Comparison of ENCODE assay signal across 8 mouse cellular contexts in the genomic region with DNA sequence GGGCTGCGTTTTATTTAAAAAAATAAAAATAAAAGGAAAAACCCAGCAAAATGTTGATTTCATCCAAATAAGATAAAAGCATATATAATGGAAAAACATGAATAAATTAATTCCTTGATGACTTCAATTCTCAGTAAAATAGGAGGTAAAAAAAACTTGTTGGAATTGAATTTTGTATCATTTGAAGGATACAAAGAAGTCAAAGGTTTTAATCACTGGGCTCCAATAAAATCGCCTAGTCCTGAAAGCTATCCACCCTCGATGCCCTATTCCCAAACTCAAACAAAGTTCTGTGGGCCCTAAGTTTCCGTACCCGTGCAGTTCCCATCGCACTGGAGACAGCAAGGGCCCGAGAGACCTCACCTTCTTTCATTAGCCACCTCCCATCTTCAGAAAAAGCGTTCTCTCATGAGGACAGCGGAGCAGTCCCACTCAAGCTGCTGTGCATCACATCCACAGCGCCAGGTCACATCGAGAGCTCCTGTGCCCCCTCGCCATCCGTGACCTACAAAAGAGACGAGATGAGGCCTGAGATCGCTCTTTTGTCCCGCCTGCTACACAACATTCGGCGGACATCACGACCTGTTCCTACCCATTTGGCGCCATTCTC. TPM values are rescaled to one million over a fixed set of nuclear protein-coding genes. Genes with fewer than 3 reads are reported as not detected.
DNase-seq lines count a peak whose midpoint lies in the region; ATAC-seq and TF ChIP-seq lines count a peak whose summit lies in the region.

No protein-coding gene starts in this region.

- peak overlapping the region; percentile 77 for H3K9ac ChIP-seq in lung, embryonic 15.5 days
- H3K9ac ChIP-seq in embryonic facial prominence, embryonic 11.5 days (replicated peaks; ENCODE audit: low read length): peak overlapping the region; percentile 96
- H3K9ac ChIP-seq in intestine, embryonic 14.5 days (ENCODE audit: low read length): peak overlapping the region; percentile 98

- peaks cover 54% of the 10 kb centered on the region for H3K79me2 ChIP-seq in myocyte (ENCODE audit: control insufficient read depth, insufficient read depth)

- ATAC-seq in lung, embryonic 15.5 days (ENCODE audit: borderline replicate concordance, extremely low read depth, low FRiP score, low TSS enrichment): peak; percentile 49
- peak; percentile 17; the same call in 1 of the 2 replicates for ATAC-seq in embryonic facial prominence, embryonic 11.5 days (replicated peaks; ENCODE audit: insufficient number of reproducible peaks, low FRiP score, low TSS enrichment, low read depth)
- ATAC-seq in intestine, embryonic 14.5 days (replicated peaks; ENCODE audit: low FRiP score, low TSS enrichment, low read depth): peak; percentile 69

- no peak for TF ChIP-seq POLR2A in myocyte (IDR thresholded peaks at IDR 0.05; ENCODE audit: insufficient read length, low read depth)

- H3K27ac ChIP-seq in lung, embryonic 15.5 days: peak overlapping the region; percentile 91
- peak overlapping the region; percentile 81 for H3K27ac ChIP-seq in embryonic facial prominence, embryonic 11.5 days (replicated peaks; ENCODE audit: low read depth, low read length)
- H3K27ac ChIP-seq in intestine, embryonic 14.5 days (ENCODE audit: low read depth): peak overlapping the region; percentile 95

- H3K27me3 ChIP-seq in lung, embryonic 15.5 days: no peaks in the 10 kb centered on the region
- H3K27me3 ChIP-seq in embryonic facial prominence, embryonic 11.5 days (ENCODE audit: control insufficient read depth, insufficient read depth, low read length): no peaks in the 10 kb centered on the region
- H3K27me3 ChIP-seq in intestine, embryonic 14.5 days (replicated peaks; ENCODE audit: control insufficient read depth, insufficient read depth, low read length): no peaks in the 10 kb centered on the region
- no peaks in the 10 kb centered on the region for H3K27me3 ChIP-seq in myocyte (ENCODE audit: control insufficient read depth, insufficient read depth, insufficient read length)

- H3ac ChIP-seq in myocyte (ENCODE audit: control insufficient read depth, insufficient read length): peak overlapping the region; percentile 56

- H3K36me3 ChIP-seq in lung, embryonic 15.5 days: peaks cover 29% of the 10 kb centered on the region
- H3K36me3 ChIP-seq in embryonic facial prominence, embryonic 11.5 days (replicated peaks; ENCODE audit: control insufficient read depth, insufficient read depth, low read depth, low read length): peaks cover 2% of the 10 kb centered on the region; the same call in 1 of the 2 replicates
- H3K36me3 ChIP-seq in intestine, embryonic 14.5 days (ENCODE audit: control insufficient read depth, insufficient read depth, low read length): peaks cover 44% of the 10 kb centered on the region
- peaks cover 37% of the 10 kb centered on the region for H3K36me3 ChIP-seq in myocyte (ENCODE audit: control insufficient read depth, insufficient read depth)

- under 1% methylated on average over 20 of the region's 20 CpGs for WGBS in lung, embryonic 15.5 days
- WGBS in embryonic facial prominence, embryonic 11.5 days: under 1% methylated on average over 20 of the region's 20 CpGs
- WGBS in intestine, embryonic 14.5 days: under 1% methylated on average over 20 of the region's 20 CpGs

- no peaks in the 10 kb centered on the region for H3K9me3 ChIP-seq in lung, embryonic 15.5 days
- H3K9me3 ChIP-seq in embryonic facial prominence, embryonic 11.5 days (replicated peaks; ENCODE audit: control insufficient read depth, low read length): no peaks in the 10 kb centered on the region
- H3K9me3 ChIP-seq in intestine, embryonic 14.5 days (ENCODE audit: control insufficient read depth, low read length): no peaks in the 10 kb centered on the region

- peaks cover 48% of the 10 kb centered on the region for H3K4me1 ChIP-seq in lung, embryonic 15.5 days
- H3K4me1 ChIP-seq in embryonic facial prominence, embryonic 11.5 days (ENCODE audit: control insufficient read depth, insufficient read depth, low read length): no peaks in the 10 kb centered on the region
- peaks cover 36% of the 10 kb centered on the region for H3K4me1 ChIP-seq in intestine, embryonic 14.5 days (replicated peaks; ENCODE audit: control insufficient read depth, insufficient read depth, low read length)

- H3K4me2 ChIP-seq in lung, embryonic 15.5 days: peak overlapping the region; percentile 86
- H3K4me2 ChIP-seq in embryonic facial prominence, embryonic 11.5 days (ENCODE audit: low read depth, low read length): peak overlapping the region; percentile 81
- H3K4me2 ChIP-seq in intestine, embryonic 14.5 days (ENCODE audit: low read length): peak overlapping the region; percentile 96
- peak overlapping the region; percentile 96 for H3K4me2 ChIP-seq in myocyte (ENCODE audit: low read depth)

- H3K4me3 ChIP-seq in lung, embryonic 15.5 days: peak overlapping the region; percentile 84
- H3K4me3 ChIP-seq in embryonic facial prominence, embryonic 11.5 days (ENCODE audit: low read depth, low read length): peak overlapping the region; percentile 74
- peak overlapping the region; percentile 94 for H3K4me3 ChIP-seq in intestine, embryonic 14.5 days (ENCODE audit: low read depth, low read length)
- H3K4me3 ChIP-seq in myocyte: peak overlapping the region; percentile 78

- no peak for DNase-seq in lung, adult 18-20 months
- peak; percentile 58 for DNase-seq in embryonic facial prominence, embryonic 11.5 days (ENCODE audit: low spot score)
- no peak for DNase-seq in intestine, embryonic 14.5 days (ENCODE audit: low spot score)
- no peak for DNase-seq in cerebellum, adult 9-11 months
- no peak for DNase-seq in cerebellum, adult 11 months
- DNase-seq in layer of hippocampus, postnatal 36 days: no peak

TF ChIP-seq in myocyte, 11 proteins besides CTCF, POLR2A, EP300 and RAD21:
- no peak for TF ChIP-seq CEBPB (IDR thresholded peaks at IDR 0.05; ENCODE audit: insufficient read depth, poor library complexity, severe bottlenecking)
- TF ChIP-seq USF1 (IDR thresholded peaks at IDR 0.05; ENCODE audit: low read depth): no peak
- no peak for TF ChIP-seq E2F4 (IDR thresholded peaks at IDR 0.05; ENCODE audit: insufficient read depth)

RNA-seq across cellular contexts. Expression of gene Sec31a, which starts 12.8 kb away (rescaled TPM):
- polyA plus RNA-seq in lung, embryonic 15.5 days (2015; fragmentation: Nextera tagmentation; extraction: Ambion mirVana): 145 and 152 TPM in 2 replicates
- 118 and 120 TPM in 2 replicates for polyA plus RNA-seq in embryonic facial prominence, embryonic 11.5 days (2014; fragmentation: Nextera tagmentation; extraction: Ambion mirVana)
- 170 TPM in 2 replicates for polyA plus RNA-seq in intestine, embryonic 14.5 days (2014; fragmentation: Nextera tagmentation; extraction: Ambion mirVana)
- polyA plus RNA-seq in myocyte (2012; fragmentation: generic; extraction: Trizol): 168 TPM
- total RNA-seq in layer of hippocampus, postnatal 36 days (2021): 100 to 1,000 TPM in 1 of 2 experiments, 10 to 100 TPM in 1; 95.7 to 112 TPM

Comparison
In these comparisons a context has a peak if more than half of its experiments do, and no peak if none do; other contexts are left out.
1. ATAC-seq: peak in every context shown above with its lines; median percentile 69 in intestine, embryonic 14.5 days; 49 in lung, embryonic 15.5 days; 17 in embryonic facial prominence, embryonic 11.5 days.